In the genomic region with DNA sequence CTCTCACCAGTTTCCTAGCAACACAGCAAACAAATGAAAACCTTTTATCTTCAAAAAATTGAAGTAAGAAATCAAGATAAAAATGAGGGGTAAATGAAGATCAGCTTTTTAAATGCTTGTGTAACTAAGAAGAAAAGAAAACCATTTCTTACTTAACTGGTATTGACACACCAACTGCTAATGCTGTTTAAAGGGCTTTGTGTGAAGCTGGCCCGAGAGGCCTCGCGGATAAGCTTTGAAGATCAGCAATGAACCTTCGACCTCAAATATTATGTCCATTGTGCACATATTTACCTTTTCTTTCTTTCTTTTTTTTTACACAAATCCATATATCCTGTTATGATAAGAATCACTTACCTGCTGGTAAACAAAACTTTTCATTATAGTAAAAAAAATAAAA, we compare ENCODE assay signal across 26 mouse cellular contexts.
DNase-seq lines count a peak whose midpoint lies in the region; ATAC-seq and TF ChIP-seq lines count a peak whose summit lies in the region.
"Had no signal": no experiment of that assay in that cellular context is flagged by ENCODE, and none has a peak within 500 bp of the region (broad histone marks: within the 10 kb centered on the region; RNA-seq: fewer than 3 reads in every experiment).

No protein-coding gene starts in this region.

- TF ChIP-seq POLR2A in liver, adult 2 months (IDR thresholded peaks at IDR 0.05; ENCODE audit: extremely low read depth, insufficient read depth, low read length) = no peak

- no peaks in the 10 kb centered on the region for H3K36me3 ChIP-seq in liver, adult 2 months (ENCODE audit: control insufficient read depth, insufficient read depth, low read length)
- H3K36me3 ChIP-seq in liver, embryonic 12.5 days = no peaks in the 10 kb centered on the region
- H3K36me3 ChIP-seq in midbrain, embryonic 15.5 days (replicated peaks) = no peaks in the 10 kb centered on the region
- no peaks in the 10 kb centered on the region for H3K36me3 ChIP-seq in midbrain, postnatal 0 days (ENCODE audit: insufficient read depth, low read length)
- H3K36me3 ChIP-seq in intestine, embryonic 16.5 days (ENCODE audit: control insufficient read depth, insufficient read depth, low read length) = no peaks in the 10 kb centered on the region
- H3K36me3 ChIP-seq in stomach, embryonic 16.5 days (ENCODE audit: control insufficient read depth, insufficient read depth, low read length) = no peaks in the 10 kb centered on the region
- no peaks in the 10 kb centered on the region for H3K36me3 ChIP-seq in heart, embryonic 10.5 days
- H3K36me3 ChIP-seq: embryonic facial prominence, embryonic 12.5 days; heart, embryonic 13.5 days; limb, embryonic 12.5 days; neural tube, embryonic 13.5 days had no signal

- H3K27ac ChIP-seq in liver, adult 2 months (replicated peaks; ENCODE audit: insufficient read depth, low read depth, low read length) = no peak overlapping the region
- no peak overlapping the region for H3K27ac ChIP-seq in liver, embryonic 12.5 days
- no peak overlapping the region for H3K27ac ChIP-seq in midbrain, embryonic 15.5 days
- H3K27ac ChIP-seq in midbrain, postnatal 0 days (ENCODE audit: low read depth, low read length) = no peak overlapping the region
- no peak overlapping the region for H3K27ac ChIP-seq in intestine, embryonic 16.5 days (ENCODE audit: low read length)
- H3K27ac ChIP-seq in stomach, embryonic 16.5 days (ENCODE audit: low read length) = no peak overlapping the region
- H3K27ac ChIP-seq in heart, embryonic 10.5 days = no peak overlapping the region
- H3K27ac ChIP-seq: embryonic facial prominence, embryonic 12.5 days; heart, embryonic 13.5 days; hindbrain, embryonic 14.5 days; layer of hippocampus, adult 2 months; left cerebral cortex, adult 2 months; limb, embryonic 12.5 days; macrophage; neural tube, embryonic 13.5 days had no signal

- H3K79me2 ChIP-seq in liver, adult 2 months (ENCODE audit: control insufficient read depth, insufficient read depth, low read length) = no peaks in the 10 kb centered on the region

- no peaks in the 10 kb centered on the region for H3K9me3 ChIP-seq in liver, embryonic 12.5 days (replicated peaks)
- no peaks in the 10 kb centered on the region for H3K9me3 ChIP-seq in midbrain, embryonic 15.5 days
- no peaks in the 10 kb centered on the region for H3K9me3 ChIP-seq in midbrain, postnatal 0 days (ENCODE audit: low read length)
- no peaks in the 10 kb centered on the region for H3K9me3 ChIP-seq in intestine, embryonic 16.5 days (ENCODE audit: control insufficient read depth, low read length)
- no peaks in the 10 kb centered on the region for H3K9me3 ChIP-seq in stomach, embryonic 16.5 days (replicated peaks; ENCODE audit: control insufficient read depth, low read length)
- H3K9me3 ChIP-seq in heart, embryonic 10.5 days = no peaks in the 10 kb centered on the region
- H3K9me3 ChIP-seq: embryonic facial prominence, embryonic 12.5 days; heart, embryonic 13.5 days; limb, embryonic 12.5 days; neural tube, embryonic 13.5 days had no signal

- H3K9ac ChIP-seq in liver, adult 2 months (ENCODE audit: low read depth, low read length) = no peak overlapping the region
- no peak overlapping the region for H3K9ac ChIP-seq in liver, embryonic 12.5 days
- H3K9ac ChIP-seq in midbrain, embryonic 15.5 days = no peak overlapping the region
- no peak overlapping the region for H3K9ac ChIP-seq in midbrain, postnatal 0 days (replicated peaks; ENCODE audit: low read length, poor library complexity, severe bottlenecking)
- H3K9ac ChIP-seq in intestine, embryonic 16.5 days (ENCODE audit: low read depth, low read length) = no peak overlapping the region
- H3K9ac ChIP-seq in stomach, embryonic 16.5 days (ENCODE audit: low read length) = no peak overlapping the region
- H3K9ac ChIP-seq: embryonic facial prominence, embryonic 12.5 days; heart, embryonic 13.5 days; hindbrain, embryonic 14.5 days; liver, postnatal 0 days; neural tube, embryonic 13.5 days had no signal

- H3K27me3 ChIP-seq in liver, adult 2 months (ENCODE audit: control insufficient read depth, insufficient read depth, low read length) = no peaks in the 10 kb centered on the region
- no peaks in the 10 kb centered on the region for H3K27me3 ChIP-seq in liver, embryonic 12.5 days (replicated peaks)
- H3K27me3 ChIP-seq in midbrain, embryonic 15.5 days (replicated peaks) = no peaks in the 10 kb centered on the region
- no peaks in the 10 kb centered on the region for H3K27me3 ChIP-seq in midbrain, postnatal 0 days (ENCODE audit: insufficient read depth, low read length)
- no peaks in the 10 kb centered on the region for H3K27me3 ChIP-seq in intestine, embryonic 16.5 days (replicated peaks; ENCODE audit: control insufficient read depth, insufficient read depth, low read length)
- H3K27me3 ChIP-seq in stomach, embryonic 16.5 days (ENCODE audit: control insufficient read depth, insufficient read depth, low read length) = no peaks in the 10 kb centered on the region
- no peaks in the 10 kb centered on the region for H3K27me3 ChIP-seq in heart, embryonic 10.5 days (ENCODE audit: insufficient read depth, poor library complexity, severe bottlenecking)
- H3K27me3 ChIP-seq: embryonic facial prominence, embryonic 12.5 days; heart, embryonic 13.5 days; limb, embryonic 12.5 days; neural tube, embryonic 13.5 days had no signal

- H3K4me3 ChIP-seq in liver, adult 2 months (ENCODE audit: insufficient read depth, low read depth, low read length) = no peak overlapping the region
- H3K4me3 ChIP-seq in liver, embryonic 12.5 days = no peak overlapping the region
- no peak overlapping the region for H3K4me3 ChIP-seq in midbrain, embryonic 15.5 days
- no peak overlapping the region for H3K4me3 ChIP-seq in midbrain, postnatal 0 days (ENCODE audit: low read depth, low read length)
- H3K4me3 ChIP-seq in intestine, embryonic 16.5 days (ENCODE audit: low read length) = no peak overlapping the region
- H3K4me3 ChIP-seq in stomach, embryonic 16.5 days (replicated peaks; ENCODE audit: low read length) = no peak overlapping the region
- H3K4me3 ChIP-seq in heart, embryonic 10.5 days = no peak overlapping the region
- H3K4me3 ChIP-seq: embryonic facial prominence, embryonic 12.5 days; heart, embryonic 13.5 days; layer of hippocampus, adult 2 months; left cerebral cortex, adult 2 months; limb, embryonic 12.5 days; myocyte; neural tube, embryonic 13.5 days had no signal

- no peak for ATAC-seq in liver, embryonic 12.5 days
- ATAC-seq in midbrain, embryonic 15.5 days (replicated peaks) = 0 out of 2 replicates have a peak, but pooled peaks have one; percentile 52
- no peak for ATAC-seq in midbrain, postnatal 0 days (ENCODE audit: low FRiP score)
- peak; percentile 54 for ATAC-seq in intestine, embryonic 16.5 days
- ATAC-seq in stomach, embryonic 16.5 days (ENCODE audit: insufficient read depth, low FRiP score) = peak; percentile 53; the same call in 1 of the 2 replicates
- ATAC-seq: CD4-positive, CD25-positive, alpha-beta regulatory T cell, adult 4 months; forebrain, embryonic 14.5 days; liver, postnatal 0 days; lung, postnatal 0 days had no signal

- DNase-seq in liver, adult 2 months (ENCODE audit: extremely low read depth, low read depth, low spot score) = peak; percentile 13
- no peak for DNase-seq in midbrain, postnatal 0 days (ENCODE audit: low spot score)
- no peak for DNase-seq in heart, embryonic 10.5 days (ENCODE audit: low spot score)
- DNase-seq: adrenal gland, postnatal 14 days; cerebellum, adult 18-20 months; gastrocnemius, postnatal 25 days; liver, postnatal 0 days; right cerebral cortex, postnatal 25 days; spleen, adult 18-20 months had no signal

- H3K4me1 ChIP-seq in liver, adult 2 months (ENCODE audit: control insufficient read depth, insufficient read depth, low read length) = no peaks in the 10 kb centered on the region
- H3K4me1 ChIP-seq in liver, embryonic 12.5 days = no peaks in the 10 kb centered on the region
- H3K4me1 ChIP-seq in midbrain, embryonic 15.5 days = no peaks in the 10 kb centered on the region
- H3K4me1 ChIP-seq in midbrain, postnatal 0 days (ENCODE audit: insufficient read depth, low read length) = no peaks in the 10 kb centered on the region
- peaks cover 3% of the 10 kb centered on the region; the same call in 1 of the 2 replicates for H3K4me1 ChIP-seq in intestine, embryonic 16.5 days (ENCODE audit: control insufficient read depth, insufficient read depth, low read length)
- no peaks in the 10 kb centered on the region for H3K4me1 ChIP-seq in stomach, embryonic 16.5 days (ENCODE audit: control insufficient read depth, insufficient read depth, low read length)
- no peaks in the 10 kb centered on the region for H3K4me1 ChIP-seq in heart, embryonic 10.5 days
- H3K4me1 ChIP-seq: embryonic facial prominence, embryonic 12.5 days had no signal

- no peak overlapping the region for H3K4me2 ChIP-seq in liver, embryonic 12.5 days
- H3K4me2 ChIP-seq in midbrain, embryonic 15.5 days = no peak overlapping the region
- no peak overlapping the region for H3K4me2 ChIP-seq in midbrain, postnatal 0 days (ENCODE audit: low read depth, low read length, poor library complexity, severe bottlenecking)
- H3K4me2 ChIP-seq in intestine, embryonic 16.5 days (ENCODE audit: low read depth, low read length) = no peak overlapping the region
- no peak overlapping the region for H3K4me2 ChIP-seq in stomach, embryonic 16.5 days (ENCODE audit: low read depth, low read length)
- H3K4me2 ChIP-seq: embryonic facial prominence, embryonic 12.5 days; heart, embryonic 13.5 days; hindbrain, embryonic 14.5 days; limb, embryonic 12.5 days; liver, embryonic 11.5 days; neural tube, embryonic 13.5 days had no signal

- 22% methylated on average over 4 of the region's 4 CpGs for WGBS in liver, adult 2 months
- 69% methylated on average over 4 of the region's 4 CpGs for WGBS in liver, embryonic 12.5 days (ENCODE audit: insufficient replicate concordance)
- 11% methylated on average over 4 of the region's 4 CpGs for WGBS in midbrain, embryonic 15.5 days
- WGBS in midbrain, postnatal 0 days = 16% methylated on average over 4 of the region's 4 CpGs
- 36% methylated on average over 4 of the region's 4 CpGs for WGBS in intestine, embryonic 16.5 days
- 55% methylated on average over 4 of the region's 4 CpGs for WGBS in stomach, embryonic 16.5 days
- 73% methylated on average over 4 of the region's 4 CpGs for WGBS in heart, embryonic 10.5 days

- no peak for TF ChIP-seq CTCF in liver, adult 2 months (IDR thresholded peaks at IDR 0.05; ENCODE audit: low read depth, low read length)
- TF ChIP-seq CTCF in midbrain, postnatal 0 days (IDR thresholded peaks at IDR 0.05) = no peak

Comparison
In these comparisons a context has a peak if more than half of its experiments do, and no peak if none do; other contexts are left out.
1. ATAC-seq: peak in midbrain, embryonic 15.5 days (single experiment), intestine, embryonic 16.5 days (single experiment) and stomach, embryonic 16.5 days (single experiment); none in liver, embryonic 12.5 days (single experiment) and midbrain, postnatal 0 days (single experiment).